Mouse (Mus musculus) B cell, adult 2 months (primary cell): Measurements from ENCODE around the gene Scamp1.

Source experiments
- DNase-seq, 2 experiments: peaks; one replicate each; pipeline ENCODE4 v3.0.0; 2022

The Scamp1 gene

DNA sequence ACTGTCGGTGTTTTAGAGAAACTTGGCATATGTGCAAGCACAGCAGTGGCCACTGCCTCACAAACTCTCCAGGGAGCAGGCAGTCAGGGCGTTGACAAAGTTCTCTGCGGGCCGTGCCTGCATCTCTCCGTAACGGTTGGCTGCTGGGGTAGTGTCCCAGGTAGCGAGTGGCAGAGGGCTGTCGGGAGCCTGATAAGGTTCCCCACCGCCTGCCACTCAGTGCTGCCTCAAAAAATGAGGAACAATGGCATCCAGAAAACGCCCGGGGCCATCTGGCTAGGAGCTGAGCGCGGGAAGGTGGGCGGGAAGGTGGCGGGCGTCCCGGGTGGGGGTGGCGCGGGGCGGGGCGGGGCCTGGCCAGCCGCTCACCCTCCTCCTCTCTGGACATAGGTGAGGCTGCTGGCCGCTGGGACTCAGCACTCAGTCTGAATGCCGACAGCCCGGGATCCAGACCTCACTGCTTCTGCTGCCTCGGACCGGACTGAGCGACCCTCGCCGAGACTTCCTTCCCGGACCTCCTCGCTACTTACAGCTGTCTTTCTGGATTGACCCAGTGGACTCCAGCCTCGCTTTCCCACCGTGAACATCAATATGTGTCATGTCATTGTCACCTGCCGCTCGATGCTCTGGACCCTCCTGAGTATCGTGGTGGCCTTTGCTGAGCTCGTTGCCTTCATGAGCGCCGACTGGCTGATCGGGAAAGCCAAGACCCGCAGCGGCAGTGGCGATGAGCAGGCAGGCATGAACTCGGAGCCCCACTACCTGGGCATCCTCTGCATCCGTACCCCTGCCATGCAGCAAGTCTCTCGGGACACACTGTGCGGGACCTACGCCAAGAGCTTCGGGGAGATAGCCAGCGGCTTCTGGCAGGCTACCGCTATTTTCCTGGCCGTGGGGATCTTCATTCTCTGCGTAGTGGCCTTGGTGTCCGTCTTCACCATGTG lies 111.8 kb downstream of the Scamp1 start:
- no peak for DNase-seq

DNA sequence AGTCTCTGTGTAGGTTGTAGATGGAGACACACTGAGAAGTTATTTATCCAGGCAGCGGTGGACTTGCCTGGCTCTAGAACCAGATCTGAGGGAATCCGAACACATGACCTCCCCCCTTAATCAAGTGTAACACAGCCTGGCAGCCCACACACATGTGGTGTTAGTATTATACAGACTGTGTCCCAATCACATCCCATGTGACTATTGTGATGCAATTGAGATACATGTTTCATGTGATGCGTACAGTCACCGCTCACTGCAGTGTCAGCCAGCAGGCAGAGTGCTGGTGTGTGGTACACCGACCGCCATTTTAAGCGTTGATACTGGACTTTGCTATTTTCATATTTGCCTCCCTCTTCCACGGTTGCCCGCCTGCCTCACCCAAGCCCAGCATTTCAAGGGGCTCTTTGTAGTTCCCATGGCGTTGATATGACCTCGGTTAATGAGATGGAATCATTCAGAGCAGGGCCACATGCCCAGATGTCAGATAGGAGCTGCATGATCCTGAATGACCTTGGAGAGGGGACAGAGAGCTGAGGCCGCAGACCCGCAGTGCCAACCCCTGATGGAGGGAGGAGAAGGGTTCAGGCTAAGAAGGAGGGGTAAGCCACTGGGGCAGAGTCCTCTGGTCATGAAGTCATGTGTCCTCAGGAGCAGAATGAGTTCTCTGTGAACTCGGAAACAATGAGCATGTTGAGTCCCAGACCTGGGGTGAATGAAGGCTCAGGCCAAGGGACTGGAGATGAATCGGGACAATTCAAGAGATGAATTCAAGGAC lies 112.9 kb downstream of the Scamp1 start:
- DNase-seq, result no peak

DNA sequence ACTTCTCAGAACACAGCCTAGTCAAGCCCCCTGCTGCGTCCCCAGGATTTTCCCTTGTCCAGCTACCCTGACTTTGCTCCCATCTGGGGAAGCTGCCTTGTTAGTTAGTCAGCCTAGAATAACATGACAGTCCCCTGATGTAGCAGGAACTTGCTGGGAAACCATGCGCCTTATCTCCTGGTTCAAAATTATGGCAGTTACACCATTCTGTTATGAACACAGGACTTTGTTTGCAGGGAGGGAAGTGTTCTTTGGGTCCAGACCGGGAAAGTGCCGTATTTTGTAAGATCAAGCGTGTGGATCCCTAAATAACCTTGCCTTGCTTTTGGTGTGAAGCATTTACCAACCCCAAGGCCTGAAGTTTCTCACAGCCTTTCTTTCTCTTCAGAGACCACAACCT lies 114.0 kb downstream of the Scamp1 start:
- no peak for DNase-seq

DNA sequence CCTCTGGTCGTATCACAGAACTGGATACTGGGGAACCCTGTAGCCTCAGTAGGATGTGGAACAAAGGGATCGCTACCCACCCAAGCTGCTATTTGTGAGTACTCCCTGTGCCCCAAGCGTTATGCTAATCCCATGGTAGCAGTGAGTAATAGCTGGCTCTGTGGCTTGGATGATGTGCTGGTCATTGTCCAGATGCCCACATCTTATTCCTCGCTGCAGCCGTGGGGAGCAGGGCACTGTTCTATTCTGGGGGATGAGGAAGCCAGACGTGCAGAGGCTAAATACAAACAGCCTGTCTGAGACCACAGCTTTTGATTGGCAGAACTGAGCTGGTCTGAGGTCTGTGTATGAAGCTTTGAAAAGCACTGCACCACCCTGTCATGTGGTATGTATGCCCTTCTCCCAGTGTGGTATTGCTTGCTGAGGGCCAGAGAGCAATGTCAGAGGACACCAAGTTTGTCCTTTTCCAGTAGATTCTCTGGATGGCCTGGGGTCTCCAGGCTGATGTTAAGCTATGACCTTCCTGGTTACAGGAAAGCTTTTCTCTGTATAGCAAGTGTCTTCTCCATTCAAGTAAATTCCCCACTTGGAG lies 116.2 kb downstream of the Scamp1 start:
- no peak for DNase-seq

DNA sequence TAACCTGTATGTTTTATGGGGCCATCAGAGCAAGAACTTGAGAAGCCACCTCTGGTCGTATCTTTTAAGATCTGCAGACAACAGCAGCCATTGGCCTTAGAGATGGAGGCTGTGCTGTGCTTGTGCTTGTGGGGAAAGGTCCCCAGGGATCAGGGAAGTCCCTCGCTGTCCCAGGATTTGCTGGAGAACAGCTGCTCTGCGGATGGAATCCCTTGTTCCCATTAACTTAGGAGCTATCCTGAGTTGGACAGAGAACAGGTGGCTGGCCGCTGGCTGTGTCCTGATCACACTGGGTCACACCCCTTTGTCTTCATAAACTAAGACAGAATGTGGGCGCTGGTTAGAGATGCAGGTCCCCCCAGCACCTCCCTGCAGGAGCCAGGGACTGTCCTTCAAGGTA lies 117.3 kb downstream of the Scamp1 start:
- no peak for DNase-seq

DNA sequence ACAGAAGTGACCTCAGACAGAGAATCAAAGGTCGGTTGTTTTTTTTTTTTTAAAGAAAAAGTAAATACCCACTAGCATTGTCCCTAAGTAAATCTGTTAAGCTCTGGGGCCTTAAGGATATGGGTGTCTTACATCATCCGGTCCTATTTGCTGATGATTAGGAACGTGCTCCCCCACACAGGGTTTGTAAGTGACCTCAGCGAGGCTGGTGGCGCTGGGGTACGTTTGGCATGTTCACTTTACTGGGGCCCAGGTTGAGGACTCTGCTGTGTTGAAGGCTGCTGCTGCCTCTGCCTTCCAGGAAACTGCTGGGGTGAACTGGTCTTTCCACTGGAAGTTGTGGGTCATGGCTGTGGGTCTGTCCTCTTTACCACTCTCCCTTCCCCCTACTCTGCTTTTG lies 121.2 kb downstream of the Scamp1 start:
- no peak for DNase-seq

DNA sequence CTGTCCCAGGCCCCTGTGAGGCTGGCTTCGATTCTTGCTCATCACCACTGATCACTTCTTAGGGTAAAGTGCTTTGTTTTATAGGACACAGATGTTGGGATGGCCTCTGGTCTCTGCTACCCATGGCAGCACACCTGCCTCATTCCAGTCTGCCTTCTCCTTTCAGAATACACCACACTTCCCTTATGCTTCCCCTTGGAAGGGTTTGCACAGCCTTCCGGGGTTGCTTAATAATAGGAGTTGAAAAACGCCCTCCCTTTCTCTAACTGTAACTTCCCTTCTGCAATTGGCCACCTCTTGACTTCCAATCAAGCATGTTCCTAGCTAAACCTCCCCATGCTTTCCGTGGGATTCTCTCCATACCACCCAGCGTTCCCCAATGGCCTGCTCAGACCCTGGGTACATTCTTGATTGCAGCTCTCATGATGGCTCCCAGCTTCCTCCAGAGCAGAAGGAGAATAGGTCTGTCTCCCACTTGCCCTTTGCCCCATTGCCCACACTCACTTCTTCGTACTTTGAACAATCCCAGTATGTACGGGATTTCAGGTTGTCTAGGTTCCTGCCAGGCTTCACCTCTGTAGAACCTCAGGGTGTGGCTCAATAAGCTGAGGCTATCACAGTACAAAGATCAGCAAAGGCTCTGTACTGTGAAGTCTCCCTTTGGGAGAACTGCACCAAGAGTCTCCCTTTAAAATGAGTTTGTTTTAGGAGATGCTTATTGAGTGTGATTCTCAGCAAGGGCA lies 126.0 kb downstream of the Scamp1 start:
- DNase-seq, result no peak

DNA sequence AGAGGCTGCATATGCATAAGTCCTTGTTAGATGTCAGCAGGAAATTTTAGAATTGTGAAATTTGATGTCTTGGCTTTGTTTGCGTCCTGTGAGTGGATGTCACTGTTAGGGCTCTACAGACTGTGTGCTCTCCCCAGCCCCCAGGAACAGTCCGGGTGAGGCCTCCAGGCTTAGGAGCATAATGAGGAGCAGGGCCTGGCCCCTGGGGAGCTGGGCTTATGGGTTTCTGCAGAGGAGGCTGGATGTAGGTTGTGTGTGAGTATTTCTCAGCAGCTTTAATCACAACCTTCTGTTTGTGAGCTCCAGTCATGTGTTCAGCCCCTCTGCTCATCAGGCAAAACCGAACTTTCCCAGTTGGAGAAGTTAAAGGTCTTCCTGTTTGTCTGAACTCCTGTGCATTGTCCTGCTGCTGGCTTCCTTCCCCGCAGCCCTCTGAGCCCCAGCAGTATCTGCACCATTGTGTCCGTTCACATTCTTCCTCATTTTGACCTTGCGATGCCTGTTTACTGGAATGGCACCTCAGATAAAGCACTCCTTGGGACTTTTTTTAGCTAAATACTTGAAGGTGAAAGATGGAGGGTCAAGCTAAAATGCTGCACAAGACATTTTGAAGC lies 126.7 kb downstream of the Scamp1 start:
- DNase-seq, result no peak

DNA sequence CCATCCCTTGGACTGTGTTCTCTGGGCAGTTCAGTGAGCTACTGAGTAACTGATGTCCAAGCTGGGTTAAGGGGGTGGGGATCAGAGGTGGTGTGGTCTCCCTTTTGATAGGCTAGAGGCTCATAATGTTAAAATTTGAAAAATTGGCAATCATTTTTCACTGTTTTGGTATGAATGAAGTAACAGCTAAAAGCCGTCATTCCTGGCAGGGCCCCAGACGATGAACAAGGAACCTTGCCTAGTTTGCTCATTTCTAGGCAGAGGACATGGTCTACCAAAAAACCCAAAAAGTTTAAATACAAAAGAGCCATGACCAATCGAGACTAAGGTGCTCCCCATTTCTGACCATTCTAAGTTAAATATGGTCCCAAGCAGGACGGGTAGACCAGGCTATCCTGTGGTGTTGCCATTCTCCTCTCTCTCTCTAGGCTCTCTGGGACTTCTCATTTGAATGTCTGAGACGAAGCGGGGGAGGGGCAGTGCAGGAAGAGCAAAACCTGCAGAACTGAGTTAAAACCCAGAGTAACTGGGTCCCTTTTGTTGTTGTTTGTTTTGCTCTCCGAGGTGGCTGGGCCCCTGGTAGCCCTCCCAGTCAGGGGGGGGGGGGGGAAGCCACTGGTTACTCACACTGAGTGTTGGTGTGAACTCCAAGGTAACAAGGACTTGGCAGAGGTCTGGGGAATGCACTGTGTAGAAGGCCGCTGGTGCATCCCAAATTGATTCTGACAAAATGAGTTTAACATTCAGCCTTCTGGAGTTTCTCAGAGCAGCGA lies 129.8 kb downstream of the Scamp1 start:
- no peak for DNase-seq

DNA sequence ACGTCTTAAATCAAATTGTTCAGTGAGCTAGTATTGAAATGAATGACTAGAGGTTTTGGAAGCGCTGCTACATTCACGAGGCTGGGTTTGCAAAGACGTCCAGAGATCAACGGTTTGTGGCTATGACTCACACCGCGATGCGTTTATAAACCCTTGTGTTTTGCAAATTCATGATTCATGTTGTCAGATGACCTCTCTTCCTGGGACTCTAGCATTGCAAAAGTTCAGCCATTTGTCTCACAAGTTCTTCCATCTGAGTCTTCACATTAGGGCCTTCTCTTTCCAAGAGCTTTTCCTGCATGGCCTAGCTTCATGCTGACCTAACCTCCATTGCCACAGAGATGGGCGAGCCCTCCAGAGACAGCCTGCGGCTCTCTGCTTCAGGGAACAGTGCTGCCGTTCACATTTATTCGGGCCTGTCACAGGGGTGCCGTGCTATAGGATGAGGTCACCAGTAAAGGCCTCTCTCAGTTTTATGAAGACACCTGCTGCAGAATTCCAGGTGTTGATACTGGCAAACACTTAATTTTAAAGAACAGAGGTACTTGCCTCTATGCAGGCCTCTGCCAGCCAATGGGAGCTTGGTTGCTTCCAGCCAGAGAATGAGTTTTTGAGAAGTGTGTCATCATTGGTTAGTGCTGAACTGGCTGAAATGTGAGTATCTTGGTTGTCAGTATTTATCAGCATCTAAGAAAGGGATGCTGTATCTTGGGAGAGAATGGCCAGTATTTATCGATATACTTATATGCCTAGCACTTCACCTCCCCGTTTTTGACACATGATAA lies 131.0 kb downstream of the Scamp1 start:
- DNase-seq, result no peak

DNA sequence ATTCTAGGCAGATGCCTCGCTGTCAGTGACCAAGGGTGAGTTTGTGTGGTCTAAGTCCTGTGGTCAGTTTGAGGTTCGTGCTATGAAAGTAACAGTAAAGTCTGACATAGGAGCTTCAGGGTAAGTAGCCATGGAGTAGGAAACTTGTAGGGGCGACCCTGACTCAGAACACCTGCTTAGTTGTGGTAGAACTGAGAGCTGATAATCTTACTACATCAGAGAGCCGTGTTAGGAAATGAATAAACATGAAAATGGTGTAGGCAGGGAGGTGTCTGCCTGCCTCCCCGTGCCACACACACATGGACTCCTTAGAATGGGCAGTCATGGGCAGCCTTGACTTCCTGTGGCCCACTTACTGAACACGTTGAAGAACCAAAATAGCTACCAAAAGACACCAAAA lies 132.0 kb downstream of the Scamp1 start:
- DNase-seq, result no peak

DNA sequence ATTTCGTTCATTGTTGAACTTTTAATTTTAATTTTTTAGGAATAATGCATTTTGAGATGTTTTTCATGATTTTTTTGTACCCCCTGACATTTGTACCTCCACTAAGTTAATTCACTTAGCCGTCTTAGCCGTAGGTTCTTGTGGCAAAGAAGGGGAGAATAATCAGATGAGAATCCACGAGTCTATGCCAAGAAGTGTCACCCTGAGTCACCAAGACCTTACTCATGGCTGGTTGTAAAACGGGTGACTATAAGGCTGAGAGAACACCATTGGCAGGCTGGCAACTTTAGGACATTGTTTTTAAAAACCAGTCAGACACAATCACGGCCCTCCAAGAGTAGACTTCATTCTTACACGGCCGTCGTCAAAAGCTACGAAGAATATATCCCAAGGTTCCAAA lies 132.8 kb downstream of the Scamp1 start:
- no peak for DNase-seq
